Mouse (Mus musculus) yolk sac, embryonic 10.5 days (tissue): ENCODE measurements around the gene Hipk1.
"Not testable (repeated sequence)": the region's sequence is repeated elsewhere in the genome, so short reads cannot be mapped to it uniquely, and the experiment has no call there.

Experiments
- DNase-seq: peaks from one replicate; pipeline ENCODE4 v3.0.0-alpha.2; 2017; ENCODE audit warnings: low spot score

Hipk1 gene

DNA sequence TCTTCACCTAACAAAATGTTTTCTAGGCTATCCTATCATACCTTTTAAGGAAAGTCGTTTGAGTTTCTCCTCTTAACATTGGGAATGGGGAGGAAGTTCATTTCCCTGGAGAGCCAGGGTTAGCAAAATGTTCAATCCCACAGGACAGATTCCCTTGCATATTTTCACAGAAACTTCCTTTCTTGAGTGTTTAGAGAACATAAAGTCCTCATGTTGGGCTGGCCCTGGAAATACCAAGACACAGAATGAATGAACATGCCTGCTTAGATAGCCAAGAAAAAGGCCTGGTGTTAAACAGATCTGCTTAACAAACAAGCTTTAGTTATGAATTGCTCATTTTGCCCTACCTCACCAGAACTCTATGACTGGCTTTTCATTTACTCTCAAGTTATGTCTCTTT is 1.2 kb upstream of the Hipk1 start:
- no peak for DNase-seq

- not testable (repeated sequence) for DNase-seq
These were observed 696 bp upstream of the Hipk1 start for GRCm38 (mm10) chr3:103792111-103792406.

- no peak for DNase-seq
These were observed 817 bp downstream of the Hipk1 start for GRCm38 (mm10) chr3:103790346-103791145.

DNA sequence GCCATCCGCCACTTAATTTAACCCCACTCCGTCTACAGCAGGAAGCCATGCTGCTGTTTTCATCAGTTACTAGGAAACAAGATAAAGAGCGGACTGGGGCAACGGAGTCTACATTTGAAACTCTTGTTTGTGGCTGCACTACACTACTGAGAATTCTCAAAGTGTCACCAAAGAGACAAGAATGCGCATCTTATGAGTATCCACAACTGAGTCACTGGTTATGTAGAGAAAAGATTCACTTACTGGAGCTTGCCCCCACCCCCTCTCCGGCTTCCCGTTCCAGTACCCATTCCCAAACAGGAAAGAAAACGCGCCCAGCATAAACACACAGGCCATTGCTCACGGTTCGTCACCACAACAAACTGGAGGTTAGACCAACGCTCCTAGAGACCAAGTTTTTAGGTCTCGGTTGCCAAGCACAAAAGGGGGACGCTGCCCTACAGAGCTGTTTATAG is 1.4 kb downstream of the Hipk1 start:
- DNase-seq: peak; percentile 38

DNA sequence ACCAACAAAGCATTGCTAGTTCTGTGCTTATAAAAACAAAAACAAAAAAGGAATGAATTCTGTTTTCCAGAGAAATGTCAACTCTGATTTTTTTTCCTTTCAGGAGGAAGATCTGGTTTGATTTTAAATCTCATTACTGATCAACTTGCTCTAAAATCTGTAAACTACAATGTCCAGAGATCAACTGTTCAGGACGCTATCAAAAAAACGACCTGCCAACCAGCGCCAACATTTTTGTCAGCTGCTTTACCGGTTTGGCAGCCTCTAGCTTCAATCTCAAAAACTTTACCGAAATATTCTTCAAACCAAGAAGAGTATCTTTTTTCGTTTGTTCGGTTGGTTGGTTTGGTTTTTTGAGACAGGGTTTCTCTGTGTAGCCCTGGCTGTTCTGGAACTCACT is 2.3 kb downstream of the Hipk1 start:
- no peak for DNase-seq

DNA sequence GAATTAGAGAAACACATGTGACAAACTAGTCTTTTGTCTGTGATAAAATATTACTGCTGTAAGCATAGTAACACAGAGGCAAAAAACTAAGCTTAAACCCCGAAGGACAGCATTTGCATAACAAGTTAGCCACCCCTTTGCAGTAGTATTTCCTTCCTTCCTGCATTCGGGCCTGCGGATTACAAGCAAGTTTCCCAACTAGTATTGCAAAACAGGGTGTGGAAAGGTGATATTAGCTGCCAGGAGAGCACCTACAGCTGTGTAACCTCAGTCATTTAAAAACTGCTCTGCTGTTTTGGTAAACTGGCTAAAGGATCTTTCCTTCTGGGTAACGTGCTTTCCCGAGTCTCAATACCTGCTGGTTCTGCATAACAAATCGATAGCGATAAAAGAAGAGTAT is 4.1 kb downstream of the Hipk1 start:
- DNase-seq: no peak

GRCm38 (mm10) chr3:103782844-103783609 is 8.3 kb downstream of the Hipk1 start:
- no peak for DNase-seq

GRCm38 (mm10) chr3:103780777-103781176 is 10.6 kb downstream of the Hipk1 start:
- DNase-seq: no peak

DNA sequence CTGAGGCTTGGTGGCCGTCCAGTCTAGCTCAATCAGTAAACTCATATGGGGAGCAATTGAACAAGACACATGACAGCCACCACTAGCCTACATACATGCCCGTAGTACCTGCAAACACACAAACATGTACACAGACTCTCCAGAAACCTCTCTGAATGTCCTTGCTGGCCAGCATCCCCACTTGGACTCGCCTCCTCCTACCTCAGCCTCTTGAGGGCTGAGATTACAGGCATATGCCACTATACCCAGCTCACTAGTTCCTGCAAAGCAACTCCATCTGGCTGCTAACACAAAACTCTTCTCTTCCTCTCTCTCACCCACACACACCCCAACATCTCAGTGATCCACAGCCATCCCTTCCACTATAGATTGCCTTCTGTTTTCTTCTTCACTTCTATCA is 11.1 kb downstream of the Hipk1 start:
- no peak for DNase-seq

GRCm38 (mm10) chr3:103779183-103779582 is 12.2 kb downstream of the Hipk1 start:
- no peak for DNase-seq

DNA sequence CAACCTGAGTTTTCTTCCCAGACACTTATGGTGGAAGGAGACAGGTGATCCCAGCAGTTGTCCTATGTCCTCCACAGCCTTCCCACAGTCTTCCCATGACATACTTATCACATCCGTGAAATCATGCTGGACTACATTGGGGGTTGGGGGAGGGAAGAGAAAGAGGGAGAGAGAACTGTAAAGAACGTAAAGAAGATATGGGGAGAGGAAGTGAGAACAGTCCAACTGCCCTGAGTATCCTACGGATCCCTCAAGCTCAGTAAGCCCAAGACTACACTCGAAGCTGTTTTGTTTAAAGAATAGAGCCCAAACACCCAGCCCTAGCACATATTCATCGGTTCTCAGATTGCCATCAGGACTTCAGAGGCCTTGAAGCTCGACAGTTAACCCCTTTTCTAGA is 12.7 kb downstream of the Hipk1 start:
- DNase-seq: no peak

- DNase-seq: no peak
These were observed 13.4 kb downstream of the Hipk1 start for GRCm38 (mm10) chr3:103777940-103778339.

DNA sequence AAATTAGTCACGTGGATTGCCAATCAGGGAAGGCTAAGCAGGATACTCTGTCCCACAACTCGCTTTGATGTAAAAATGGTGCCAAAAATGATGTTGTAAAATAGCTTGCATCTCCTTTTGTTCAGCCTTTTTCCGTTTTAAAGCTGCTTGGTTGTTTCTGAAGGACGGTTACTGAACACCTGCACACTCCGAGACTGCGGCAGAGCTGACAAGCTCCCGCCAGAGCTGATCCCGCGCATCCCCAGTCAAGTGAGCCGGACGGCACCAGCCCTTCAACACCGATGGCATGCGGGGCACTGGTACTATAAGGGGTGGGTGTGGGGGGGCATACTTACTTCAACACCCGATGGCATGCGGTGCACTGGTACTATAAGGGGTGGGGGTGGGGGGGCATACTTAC is 17.4 kb downstream of the Hipk1 start:
- no peak for DNase-seq

DNA sequence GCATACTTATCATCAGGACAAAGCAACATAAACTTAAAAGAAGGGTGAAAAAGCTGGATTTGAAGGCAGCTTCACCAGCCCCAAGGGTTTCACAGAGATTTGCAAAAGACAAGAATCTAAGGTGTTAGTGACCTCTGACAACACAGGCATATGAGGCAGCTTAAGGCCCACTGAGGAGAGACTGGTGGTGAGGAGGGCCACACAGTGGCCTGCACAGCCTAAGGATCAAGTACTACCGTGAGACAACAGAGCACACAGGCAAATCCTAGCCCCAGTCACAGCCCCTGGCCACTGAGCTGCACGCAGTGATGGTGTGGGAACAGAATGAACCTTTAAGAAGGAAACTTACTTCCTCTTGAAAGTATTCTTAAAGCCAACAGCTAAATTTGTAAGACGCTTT is 17.9 kb downstream of the Hipk1 start:
- no peak for DNase-seq

DNA sequence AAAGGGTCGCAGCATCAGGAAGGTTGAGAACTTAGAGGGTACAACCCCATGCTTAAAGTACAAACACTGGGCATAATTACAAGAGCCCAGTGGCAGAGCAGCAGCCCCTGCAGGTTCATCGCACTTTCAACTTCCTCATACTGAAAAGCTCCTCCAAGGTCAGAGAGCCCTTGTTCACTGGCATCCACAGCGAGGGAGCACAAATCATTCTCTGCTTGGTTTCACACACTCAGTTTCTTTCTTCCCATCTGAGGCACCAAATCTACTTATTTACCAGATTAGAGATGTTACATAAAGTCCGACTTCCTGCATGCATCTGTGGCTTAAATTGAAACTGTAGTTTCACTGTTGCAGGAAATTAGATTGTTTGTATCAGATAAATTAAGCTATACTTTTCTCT is 18.5 kb downstream of the Hipk1 start:
- no peak for DNase-seq

GRCm38 (mm10) chr3:103771531-103772130 is 19.7 kb downstream of the Hipk1 start:
- no peak for DNase-seq

DNA sequence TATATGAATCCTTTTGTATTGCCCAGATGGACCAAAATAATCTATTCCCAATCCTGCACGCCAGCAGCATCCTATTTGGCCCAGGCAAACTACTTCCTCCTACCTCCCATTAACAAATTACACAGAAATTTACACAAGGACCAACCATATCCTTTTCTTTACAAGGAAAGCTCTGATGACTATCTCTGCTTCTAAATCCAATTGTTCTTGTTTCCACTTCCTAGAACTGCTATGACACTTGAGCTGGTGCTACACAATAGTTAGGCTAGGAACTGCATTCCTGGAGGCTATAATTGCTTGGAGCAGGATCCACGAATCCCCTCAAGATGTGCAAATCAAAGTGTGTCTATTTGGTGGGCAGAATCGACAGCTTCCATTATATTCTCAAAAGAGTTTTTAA is 24.6 kb downstream of the Hipk1 start:
- no peak for DNase-seq

GRCm38 (mm10) chr3:103759261-103759970 is 31.9 kb downstream of the Hipk1 start:
- DNase-seq: no peak

- no peak for DNase-seq
These were observed 32.9 kb downstream of the Hipk1 start for GRCm38 (mm10) chr3:103758456-103758855.

DNA sequence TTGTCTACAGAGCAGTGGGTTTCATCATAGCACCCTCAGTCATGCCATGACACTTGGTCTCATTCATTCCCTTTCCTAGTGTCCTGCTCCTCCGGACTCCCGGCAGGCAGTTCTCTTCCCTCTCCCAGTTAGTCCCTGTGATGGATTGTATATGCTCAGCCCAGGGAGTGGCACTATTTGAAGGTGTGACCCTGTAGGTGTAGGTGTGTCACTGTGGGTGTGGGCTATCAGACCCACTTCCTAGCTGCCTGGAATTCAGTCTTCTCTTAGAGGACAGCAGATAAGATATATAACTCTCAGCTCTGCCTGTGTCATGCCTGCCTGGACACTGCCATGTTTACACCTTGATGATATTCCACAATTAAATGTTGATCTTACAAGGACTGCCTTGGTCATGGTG is 34.4 kb downstream of the Hipk1 start:
- no peak for DNase-seq

DNA sequence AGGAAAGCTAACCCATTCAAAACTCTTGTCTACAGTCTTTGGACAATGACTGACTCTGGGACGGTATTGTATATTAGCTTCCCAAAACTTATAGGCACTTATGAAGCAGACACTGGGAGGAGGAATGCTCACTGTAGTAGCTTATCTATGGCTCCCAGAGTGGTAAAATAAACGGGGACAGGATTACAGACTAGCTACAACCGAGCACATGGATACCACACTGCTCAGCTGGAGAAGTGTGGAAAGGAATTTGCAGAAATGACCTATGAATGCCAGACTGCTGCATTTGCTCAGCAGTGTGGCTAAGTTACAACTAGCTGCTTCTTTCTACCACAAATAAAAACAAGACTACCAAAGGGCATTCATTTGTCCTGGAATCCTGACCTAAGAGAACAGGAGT is 36.0 kb downstream of the Hipk1 start:
- no peak for DNase-seq

DNA sequence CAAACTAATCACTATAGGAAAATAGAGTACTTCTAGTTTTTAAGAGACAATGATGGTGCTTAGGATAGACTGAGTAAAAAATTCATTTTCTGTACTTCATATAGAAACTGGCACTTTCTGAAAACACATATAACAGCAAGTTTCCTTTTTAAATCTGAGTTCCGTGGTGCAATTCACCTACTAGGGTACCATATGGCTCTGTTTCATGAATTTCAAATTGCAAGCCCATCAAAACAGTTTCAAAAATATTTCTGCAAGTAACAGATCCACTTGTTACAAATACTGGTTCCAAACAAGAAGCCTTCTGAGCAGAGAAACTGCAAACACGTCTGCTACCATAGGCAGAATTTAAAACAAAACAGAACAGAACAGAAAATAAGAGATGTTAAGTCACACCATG is 39.8 kb downstream of the Hipk1 start:
- no peak for DNase-seq

- no peak for DNase-seq
These were observed 44.7 kb downstream of the Hipk1 start for GRCm38 (mm10) chr3:103746711-103747110.
